Mouse (Mus musculus) C2C12 (cell line): ENCODE results near the gene Rarg.

Experiments
- CEBPB ChIP-seq: IDR thresholded peaks from one replicate; pipeline ENCODE4 v1.6.1; 2011; ENCODE audit warnings: low read depth, mild to moderate bottlenecking, control low read depth, moderate library complexity
- CTCF ChIP-seq: IDR thresholded peaks from one replicate; pipeline ENCODE4 v1.5.1; 2011; ENCODE audit not compliant: control insufficient read depth, insufficient read depth, insufficient read length
- MAX ChIP-seq: IDR thresholded peaks from one replicate; pipeline ENCODE4 v1.6.1; 2011; ENCODE audit warnings: mild to moderate bottlenecking, control low read depth
- MYOD1 ChIP-seq: IDR thresholded peaks from one replicate; pipeline ENCODE4 v1.6.1; 2011; ENCODE audit warnings: low read depth; ENCODE audit not compliant: control insufficient read depth, insufficient read length
- MYOG ChIP-seq: IDR thresholded peaks from one replicate; pipeline ENCODE4 v1.6.1; 2011; ENCODE audit not compliant: control insufficient read depth, insufficient read length; ENCODE audit errors: extremely low read depth

DNA sequence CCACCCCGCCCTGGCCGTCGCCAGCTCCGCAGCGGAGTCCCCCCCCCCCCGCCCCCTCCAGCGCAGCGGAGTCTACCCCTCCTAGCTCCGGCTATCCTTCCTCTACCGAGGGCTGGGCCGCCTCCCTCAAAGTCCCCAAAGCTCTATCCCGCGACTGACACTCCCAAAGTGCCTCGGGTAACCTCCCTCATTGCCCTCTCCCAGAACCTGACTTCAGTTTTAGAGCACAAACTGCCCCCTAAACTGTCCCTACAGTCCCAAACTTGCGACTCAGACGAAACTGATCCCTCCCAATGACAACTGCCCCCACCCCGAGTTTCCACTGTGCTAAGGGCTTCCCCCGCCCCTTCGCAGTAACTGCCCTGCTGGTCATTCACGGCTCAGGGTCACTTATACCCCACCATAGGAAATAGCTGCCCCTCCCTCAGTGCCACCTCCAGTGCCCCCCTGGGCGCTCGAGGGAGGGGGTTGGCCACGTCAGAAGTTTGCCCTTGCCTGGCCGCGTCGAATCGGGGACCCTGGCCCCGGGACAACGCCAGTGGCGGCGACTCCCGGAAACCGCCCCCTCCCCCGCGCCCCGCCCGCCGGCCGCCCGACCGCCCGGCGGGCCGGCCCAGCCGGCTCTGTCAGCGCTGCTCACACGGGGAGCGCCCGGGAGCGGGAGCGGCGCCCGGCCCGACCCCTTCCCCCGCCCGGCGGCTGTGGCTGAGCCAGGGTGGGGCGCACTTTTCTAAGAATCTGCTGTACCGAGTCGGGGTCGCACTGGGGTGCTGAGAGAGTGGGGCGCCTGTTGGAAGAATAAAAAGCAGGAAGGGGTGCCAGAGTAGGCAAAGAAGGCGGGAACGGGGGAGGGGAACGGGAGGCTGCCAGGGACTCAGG lies 9.8 kb downstream of the Rarg start:
- TF ChIP-seq CEBPB (no peak), MYOD1 (no peak), CTCF (no peak), MAX (no peak), MYOG (no peak)
